Mouse (Mus musculus): ENCODE measurements around the gene Kars. TPM values are rescaled to one million over a fixed set of nuclear protein-coding genes. Genes with fewer than 3 reads are reported as not detected.

Kars gene
- 99.1 and 103 TPM in 2 replicates for polyA plus RNA-seq (2015; fragmentation: Nextera tagmentation; extraction: Ambion mirVana)

DNA sequence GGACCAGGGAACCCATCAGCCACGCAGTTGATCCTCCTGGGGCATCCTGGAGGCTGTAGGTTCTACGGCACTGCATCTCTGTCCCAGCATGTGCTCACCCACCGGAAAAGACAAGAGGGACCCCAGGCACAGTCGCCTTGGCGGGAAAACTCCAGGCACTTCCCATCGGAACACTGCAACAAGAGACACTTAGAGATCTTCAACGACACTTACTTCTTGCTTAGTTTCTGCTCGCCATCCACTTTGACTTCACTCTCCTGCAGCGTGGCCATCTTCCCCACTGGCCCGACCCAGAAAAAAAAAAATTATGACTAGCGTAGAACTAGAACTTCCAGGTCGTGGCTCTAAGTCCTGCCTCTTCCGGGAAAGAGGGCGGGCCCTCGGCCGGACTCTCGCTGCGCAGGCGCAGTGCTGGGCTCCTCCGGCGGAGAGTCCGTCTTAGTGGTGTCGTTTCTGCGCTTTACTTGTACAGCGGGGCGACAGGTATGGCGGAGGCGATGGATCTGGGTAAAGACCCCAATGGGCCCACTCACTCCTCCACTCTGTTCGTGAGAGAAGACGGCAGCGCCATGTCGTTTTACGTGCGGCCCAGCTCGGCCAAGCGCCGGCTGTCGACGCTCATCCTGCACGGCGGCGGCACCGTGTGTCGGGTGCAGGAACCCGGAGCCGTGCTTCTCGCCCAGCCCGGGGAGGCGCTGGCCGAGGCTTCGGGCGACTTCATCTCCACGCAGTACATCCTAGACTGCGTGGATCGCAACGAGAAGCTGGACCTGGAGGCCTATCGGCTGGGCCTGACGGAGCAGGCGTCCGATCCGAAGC lies at the start of gene Kars, which contains the start of gene Terf2ip:
TSS of gene Kars (minus strand) at position 327 of the 819 bp plus-strand sequence.
TSS of gene Terf2ip (plus strand) at position 402 of the 819 bp plus-strand sequence.

DNA sequence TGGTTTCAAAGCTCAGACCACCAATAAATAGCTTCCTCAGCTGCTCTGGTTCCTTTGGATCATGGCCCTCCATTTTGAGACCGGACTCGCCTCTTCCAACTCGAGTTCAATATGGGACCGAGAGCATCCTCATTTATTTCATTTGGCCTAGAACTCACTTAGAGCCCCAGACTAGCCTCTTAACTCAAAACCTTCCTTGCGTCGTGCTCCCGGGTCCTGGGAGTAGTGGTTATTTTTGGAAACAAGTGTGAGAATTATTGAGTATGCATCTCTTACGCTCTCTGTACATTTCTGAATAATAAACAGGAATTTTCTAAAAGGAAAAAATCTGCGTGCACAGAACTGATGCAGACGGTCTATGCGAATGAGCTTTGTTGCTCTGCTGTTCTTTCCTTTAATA lies 3.8 kb upstream of the Kars start, which contains the start of gene Gm6793:
TSS of gene Gm6793 (minus strand) at position 101 of the 400 bp plus-strand sequence.

DNA sequence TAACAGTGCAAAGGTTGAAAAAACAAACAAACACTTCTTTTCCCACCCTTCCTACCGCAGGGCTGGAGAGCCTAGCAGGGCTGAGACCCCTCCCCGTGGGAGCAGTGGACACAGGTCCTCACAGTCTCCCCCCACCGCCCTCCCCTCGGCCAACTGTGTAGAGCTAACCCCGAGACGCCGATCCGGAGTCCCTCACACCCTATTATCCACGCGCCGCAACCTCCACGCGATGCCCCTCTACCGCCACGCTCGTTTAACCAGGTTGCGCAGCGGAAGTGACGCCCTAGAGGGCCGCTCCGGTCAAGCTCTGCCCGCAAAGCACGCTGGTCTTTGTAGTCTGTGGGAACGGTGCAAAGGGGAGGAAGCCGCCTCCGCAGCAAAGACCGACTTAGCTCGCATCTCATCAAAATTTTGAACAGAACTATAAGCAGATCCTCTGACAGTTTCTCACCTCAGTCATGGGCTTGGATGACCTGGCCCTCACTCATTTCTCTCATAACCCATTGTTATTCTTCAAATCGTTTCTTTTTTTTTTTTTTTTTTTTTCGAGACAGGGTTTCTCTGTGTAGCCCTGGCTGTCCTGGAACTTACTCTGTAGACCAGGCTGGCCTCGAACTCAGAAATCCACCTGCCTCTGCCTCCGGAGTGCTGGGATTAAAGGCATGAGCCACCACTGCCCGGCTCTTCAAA lies 19.0 kb downstream of the Kars start, which contains the start of gene Adat1:
TSS of gene Adat1 (minus strand) at position 290 of the 690 bp plus-strand sequence.

Other genes with a start within 250 kb of the Kars start
- 109 and 110 TPM in 2 replicates for gene Cfdp1, start 157.0 kb downstream of the Kars start, polyA plus RNA-seq (2015; fragmentation: Nextera tagmentation; extraction: Ambion mirVana)
- 4.6 and 5.2 TPM in 2 replicates for gene Tmem170, start 134.6 kb downstream of the Kars start, polyA plus RNA-seq (2015; fragmentation: Nextera tagmentation; extraction: Ambion mirVana)
- not detected in 2 replicates for gene Chst5, start 100.9 kb downstream of the Kars start, polyA plus RNA-seq (2015; fragmentation: Nextera tagmentation; extraction: Ambion mirVana)
- 2.8 and 3.3 TPM in 2 replicates for gene Tmem231, start 77.4 kb downstream of the Kars start, polyA plus RNA-seq (2015; fragmentation: Nextera tagmentation; extraction: Ambion mirVana)
- 233 and 243 TPM in 2 replicates for gene Gabarapl2, start 70.6 kb downstream of the Kars start, polyA plus RNA-seq (2015; fragmentation: Nextera tagmentation; extraction: Ambion mirVana)
- gene Adat1, start 19.0 kb downstream of the Kars start, polyA plus RNA-seq (2015; fragmentation: Nextera tagmentation; extraction: Ambion mirVana), result 4.4 and 4.8 TPM in 2 replicates
- 9.4 and 10.1 TPM in 2 replicates for gene Terf2ip, start 75 bp upstream of the Kars start, polyA plus RNA-seq (2015; fragmentation: Nextera tagmentation; extraction: Ambion mirVana)
- gene Gm6793, start 3.7 kb upstream of the Kars start, polyA plus RNA-seq (2015; fragmentation: Nextera tagmentation; extraction: Ambion mirVana), result 0.37 and 0.69 TPM in 2 replicates

Data from spleen, postnatal 0 days (tissue).